Mouse (Mus musculus) c-Kit-positive CD71-positive TER-119-negative erythroid progenitor cells, embryonic 14.5 days (primary cell): Measurements from ENCODE around the gene Mlec.
"Not testable (repeated sequence)": the region's sequence is repeated elsewhere in the genome, so short reads cannot be mapped to it uniquely, and the experiment has no call there.

ENCODE experiments used
- DNase-seq: peaks from one replicate; pipeline ENCODE4 v3.0.0-alpha.2; 2013; ENCODE audit warnings: low read depth

Mlec gene

GRCm38 (mm10) chr5:115125211-115125871, 32.6 kb downstream of the Mlec start:
- peak; percentile 46 for DNase-seq

- no peak for DNase-seq
Observed at GRCm38 (mm10) chr5:115124690-115125089, 33.3 kb downstream of the Mlec start.

- DNase-seq, result no peak
Observed at GRCm38 (mm10) chr5:115120978-115121377, 37.0 kb downstream of the Mlec start.

- peak; percentile 44 for DNase-seq
Observed at GRCm38 (mm10) chr5:115118961-115119570, 38.9 kb downstream of the Mlec start, which contains the start of gene Acads. Acads (minus strand) TSS chr5:115119346.

- no peak for DNase-seq
Observed at GRCm38 (mm10) chr5:115117467-115117866, 40.5 kb downstream of the Mlec start.

GRCm38 (mm10) chr5:115116426-115116825, 41.6 kb downstream of the Mlec start:
- no peak for DNase-seq

GRCm38 (mm10) chr5:115114501-115114900, 43.5 kb downstream of the Mlec start:
- no peak for DNase-seq

GRCm38 (mm10) chr5:115113244-115113643, 44.7 kb downstream of the Mlec start:
- DNase-seq, result no peak

- DNase-seq, result no peak
Observed at GRCm38 (mm10) chr5:115111156-115111555, 46.8 kb downstream of the Mlec start.

- not testable (repeated sequence) for DNase-seq
Observed at GRCm38 (mm10) chr5:115103253-115103652, 54.7 kb downstream of the Mlec start.

- DNase-seq, result no peak
Observed at GRCm38 (mm10) chr5:115102231-115102630, 55.7 kb downstream of the Mlec start.

GRCm38 (mm10) chr5:115100473-115100872, 57.5 kb downstream of the Mlec start:
- DNase-seq, result no peak

GRCm38 (mm10) chr5:115099991-115100390, 58.0 kb downstream of the Mlec start:
- DNase-seq, result no peak

- no peak for DNase-seq
Observed at GRCm38 (mm10) chr5:115099530-115099929, 58.4 kb downstream of the Mlec start.

GRCm38 (mm10) chr5:115098195-115098594, 59.8 kb downstream of the Mlec start, which contains the start of gene Gm10401:
Gm10401 (minus strand) TSS chr5:115098295.
- DNase-seq, result no peak
